Mouse (Mus musculus): Measurements from ENCODE around the gene Hip1r. TPM values are rescaled to one million over a fixed set of nuclear protein-coding genes. Genes with fewer than 3 reads are reported as not detected.

The Hip1r gene
- polyA plus RNA-seq, 1 experiment from 2014 or later = 31.2 TPM

GRCm38 (mm10) chr5:123978131-123978530 lies 4.7 kb downstream of the Hip1r start:
- ATAC-seq (ENCODE audit: insufficient read depth, low FRiP score) = no peak
- no peaks in the 10 kb centered on the region for H3K9me3 ChIP-seq (replicated peaks; ENCODE audit: control insufficient read depth, low read length)
- H3K36me3 ChIP-seq (ENCODE audit: control insufficient read depth, insufficient read depth, low read length) = no peaks in the 10 kb centered on the region
- 66% methylated on average over 5 of the region's 5 CpGs for WGBS
- H3K4me1 ChIP-seq (ENCODE audit: control insufficient read depth, insufficient read depth, low read length) = peaks cover 23% of the 10 kb centered on the region
- no peaks in the 10 kb centered on the region for H3K27me3 ChIP-seq (ENCODE audit: control insufficient read depth, insufficient read depth, low read length)
- no peak overlapping the region for H3K9ac ChIP-seq (ENCODE audit: low read length)
- H3K4me2 ChIP-seq (ENCODE audit: low read depth, low read length) = no peak overlapping the region
- peak overlapping the region; percentile 78; the same call in 1 of the 2 replicates for H3K27ac ChIP-seq (ENCODE audit: low read length)
- H3K4me3 ChIP-seq (replicated peaks; ENCODE audit: low read length) = no peak overlapping the region

DNA sequence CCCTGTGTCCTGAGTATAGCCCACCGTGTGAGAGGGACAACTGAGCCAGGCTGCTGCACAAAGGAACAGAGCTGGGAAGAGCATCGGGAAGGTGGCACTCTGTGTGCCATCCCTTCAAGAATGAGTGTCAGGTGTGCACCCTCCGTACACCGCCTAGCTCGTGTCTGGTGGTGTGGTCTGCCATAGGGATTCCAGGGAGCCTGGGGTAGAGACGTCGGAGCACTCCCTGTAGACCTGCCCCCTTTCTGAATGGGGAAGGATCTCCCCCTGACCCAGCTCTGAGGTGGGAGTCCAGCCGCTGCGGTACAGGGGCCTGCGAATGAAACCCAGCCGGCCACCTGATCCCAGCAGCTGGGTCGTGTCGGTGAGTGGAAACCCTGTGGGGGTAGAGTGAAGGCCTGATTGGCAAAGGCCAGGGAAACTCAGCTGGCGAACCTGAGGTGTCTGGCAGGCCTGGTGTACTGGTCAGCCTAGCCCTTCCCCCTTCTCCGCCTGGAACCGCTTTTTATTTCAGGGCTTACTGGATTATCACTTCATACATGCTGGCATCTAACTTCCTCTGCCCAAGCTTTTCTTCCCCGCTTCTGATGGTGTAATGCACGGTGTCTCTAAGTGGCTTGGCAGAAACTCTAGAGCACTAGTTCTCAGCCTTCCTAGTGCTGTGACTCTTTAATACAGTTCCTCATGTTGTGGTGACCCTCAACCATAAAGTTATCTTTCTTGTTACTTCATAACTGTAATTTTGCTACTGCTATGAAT lies 6.0 kb downstream of the Hip1r start:
- H3K9me3 ChIP-seq (replicated peaks; ENCODE audit: control insufficient read depth, low read length) = no peaks in the 10 kb centered on the region
- no peaks in the 10 kb centered on the region for H3K27me3 ChIP-seq (ENCODE audit: control insufficient read depth, insufficient read depth, low read length)
- no peak for ATAC-seq (ENCODE audit: insufficient read depth, low FRiP score)
- no peak overlapping the region for H3K4me3 ChIP-seq (replicated peaks; ENCODE audit: low read length)
- peaks cover 23% of the 10 kb centered on the region for H3K4me1 ChIP-seq (ENCODE audit: control insufficient read depth, insufficient read depth, low read length)
- no peak overlapping the region; the same call in 1 of the 2 replicates for H3K27ac ChIP-seq (ENCODE audit: low read length)
- 75% methylated on average over 18 of the region's 18 CpGs for WGBS
- no peak overlapping the region for H3K4me2 ChIP-seq (ENCODE audit: low read depth, low read length)
- no peaks in the 10 kb centered on the region for H3K36me3 ChIP-seq (ENCODE audit: control insufficient read depth, insufficient read depth, low read length)
- peak overlapping the region; percentile 32; the same call in 1 of the 2 replicates for H3K9ac ChIP-seq (ENCODE audit: low read length)

- 47% methylated on average over 4 of the region's 4 CpGs for WGBS
- H3K9ac ChIP-seq (ENCODE audit: low read length) = no peak overlapping the region
- H3K4me1 ChIP-seq (ENCODE audit: control insufficient read depth, insufficient read depth, low read length) = peaks cover 20% of the 10 kb centered on the region
- H3K27ac ChIP-seq (ENCODE audit: low read length) = peak overlapping the region; percentile 43; the same call in 1 of the 2 replicates
- H3K9me3 ChIP-seq (replicated peaks; ENCODE audit: control insufficient read depth, low read length) = no peaks in the 10 kb centered on the region
- no peaks in the 10 kb centered on the region for H3K27me3 ChIP-seq (ENCODE audit: control insufficient read depth, insufficient read depth, low read length)
- H3K4me3 ChIP-seq (replicated peaks; ENCODE audit: low read length) = no peak overlapping the region
- no peak overlapping the region for H3K4me2 ChIP-seq (ENCODE audit: low read depth, low read length)
- H3K36me3 ChIP-seq (ENCODE audit: control insufficient read depth, insufficient read depth, low read length) = no peaks in the 10 kb centered on the region
- no peak for ATAC-seq (ENCODE audit: insufficient read depth, low FRiP score)
Observed at GRCm38 (mm10) chr5:123979980-123980369, 6.5 kb downstream of the Hip1r start.

- Histone ChIP-seq H3K4me3 (replicated peaks; ENCODE audit: low read length) (no peak overlapping the region), H3K27me3 (ENCODE audit: control insufficient read depth, insufficient read depth, low read length) (no peaks in the 10 kb centered on the region), H3K9me3 (replicated peaks; ENCODE audit: control insufficient read depth, low read length) (no peaks in the 10 kb centered on the region), H3K27ac (ENCODE audit: low read length) (peak overlapping the region; percentile 43), H3K36me3 (ENCODE audit: control insufficient read depth, insufficient read depth, low read length) (no peaks in the 10 kb centered on the region), H3K4me1 (ENCODE audit: control insufficient read depth, insufficient read depth, low read length) (peaks cover 20% of the 10 kb centered on the region), H3K9ac (ENCODE audit: low read length) (no peak overlapping the region), H3K4me2 (ENCODE audit: low read depth, low read length) (no peak overlapping the region)
- no peak for ATAC-seq (ENCODE audit: insufficient read depth, low FRiP score)
- WGBS = 69% methylated on average over 9 of the region's 9 CpGs
Observed at GRCm38 (mm10) chr5:123980521-123981249, 7.3 kb downstream of the Hip1r start.

- H3K27me3 ChIP-seq (ENCODE audit: control insufficient read depth, insufficient read depth, low read length) = no peaks in the 10 kb centered on the region
- peaks cover 20% of the 10 kb centered on the region for H3K4me1 ChIP-seq (ENCODE audit: control insufficient read depth, insufficient read depth, low read length)
- H3K4me3 ChIP-seq (replicated peaks; ENCODE audit: low read length) = no peak overlapping the region
- no peak overlapping the region for H3K4me2 ChIP-seq (ENCODE audit: low read depth, low read length)
- H3K9me3 ChIP-seq (replicated peaks; ENCODE audit: control insufficient read depth, low read length) = no peaks in the 10 kb centered on the region
- peak overlapping the region; percentile 18; the same call in 1 of the 2 replicates for H3K27ac ChIP-seq (ENCODE audit: low read length)
- WGBS = 71% methylated on average over 6 of the region's 6 CpGs
- H3K36me3 ChIP-seq (ENCODE audit: control insufficient read depth, insufficient read depth, low read length) = no peaks in the 10 kb centered on the region
- ATAC-seq (ENCODE audit: insufficient read depth, low FRiP score) = no peak
- H3K9ac ChIP-seq (ENCODE audit: low read length) = no peak overlapping the region
Observed at GRCm38 (mm10) chr5:123981250-123981554, 7.8 kb downstream of the Hip1r start.

GRCm38 (mm10) chr5:123982838-123983237 lies 9.4 kb downstream of the Hip1r start:
- H3K4me3 ChIP-seq (replicated peaks; ENCODE audit: low read length) = no peak overlapping the region
- no peaks in the 10 kb centered on the region for H3K36me3 ChIP-seq (ENCODE audit: control insufficient read depth, insufficient read depth, low read length)
- no peak for ATAC-seq (ENCODE audit: insufficient read depth, low FRiP score)
- H3K27me3 ChIP-seq (ENCODE audit: control insufficient read depth, insufficient read depth, low read length) = no peaks in the 10 kb centered on the region
- H3K4me1 ChIP-seq (ENCODE audit: control insufficient read depth, insufficient read depth, low read length) = peaks cover 26% of the 10 kb centered on the region
- no peak overlapping the region for H3K4me2 ChIP-seq (ENCODE audit: low read depth, low read length)
- H3K9ac ChIP-seq (ENCODE audit: low read length) = no peak overlapping the region
- 70% methylated on average over 11 of the region's 11 CpGs for WGBS
- H3K9me3 ChIP-seq (replicated peaks; ENCODE audit: control insufficient read depth, low read length) = no peaks in the 10 kb centered on the region
- H3K27ac ChIP-seq (ENCODE audit: low read length) = no peak overlapping the region

GRCm38 (mm10) chr5:123985434-123985833 lies 12.0 kb downstream of the Hip1r start:
- Histone ChIP-seq H3K4me2 (ENCODE audit: low read depth, low read length) (no peak overlapping the region), H3K27me3 (ENCODE audit: control insufficient read depth, insufficient read depth, low read length) (no peaks in the 10 kb centered on the region), H3K4me3 (replicated peaks; ENCODE audit: low read length) (no peak overlapping the region), H3K4me1 (ENCODE audit: control insufficient read depth, insufficient read depth, low read length) (peaks cover 19% of the 10 kb centered on the region; the same call in 1 of the 2 replicates), H3K9ac (ENCODE audit: low read length) (no peak overlapping the region), H3K27ac (ENCODE audit: low read length) (no peak overlapping the region), H3K9me3 (replicated peaks; ENCODE audit: control insufficient read depth, low read length) (no peaks in the 10 kb centered on the region), H3K36me3 (ENCODE audit: control insufficient read depth, insufficient read depth, low read length) (no peaks in the 10 kb centered on the region)
- ATAC-seq (ENCODE audit: insufficient read depth, low FRiP score) = no peak; the same call in 1 of the 2 replicates
- WGBS = 68% methylated on average over 9 of the region's 9 CpGs

- Histone ChIP-seq H3K4me1 (ENCODE audit: control insufficient read depth, insufficient read depth, low read length) (peaks cover 16% of the 10 kb centered on the region), H3K9ac (ENCODE audit: low read length) (peak overlapping the region; percentile 46; the same call in 1 of the 2 replicates), H3K9me3 (replicated peaks; ENCODE audit: control insufficient read depth, low read length) (no peaks in the 10 kb centered on the region), H3K27me3 (ENCODE audit: control insufficient read depth, insufficient read depth, low read length) (no peaks in the 10 kb centered on the region), H3K27ac (ENCODE audit: low read length) (peak overlapping the region; percentile 80), H3K36me3 (ENCODE audit: control insufficient read depth, insufficient read depth, low read length) (no peaks in the 10 kb centered on the region), H3K4me2 (ENCODE audit: low read depth, low read length) (no peak overlapping the region), H3K4me3 (replicated peaks; ENCODE audit: low read length) (no peak overlapping the region)
- 26% methylated on average over 2 of the region's 2 CpGs for WGBS
- ATAC-seq (ENCODE audit: insufficient read depth, low FRiP score) = peak; percentile 62
Observed at GRCm38 (mm10) chr5:123986925-123987324, 13.5 kb downstream of the Hip1r start.

- ATAC-seq (ENCODE audit: insufficient read depth, low FRiP score) = no peak
- Histone ChIP-seq H3K4me1 (ENCODE audit: control insufficient read depth, insufficient read depth, low read length) (peaks cover 22% of the 10 kb centered on the region), H3K4me3 (replicated peaks; ENCODE audit: low read length) (no peak overlapping the region), H3K36me3 (ENCODE audit: control insufficient read depth, insufficient read depth, low read length) (no peaks in the 10 kb centered on the region), H3K4me2 (ENCODE audit: low read depth, low read length) (no peak overlapping the region), H3K9ac (ENCODE audit: low read length) (peak overlapping the region; percentile 46; the same call in 1 of the 2 replicates), H3K27me3 (ENCODE audit: control insufficient read depth, insufficient read depth, low read length) (no peaks in the 10 kb centered on the region), H3K9me3 (replicated peaks; ENCODE audit: control insufficient read depth, low read length) (no peaks in the 10 kb centered on the region), H3K27ac (ENCODE audit: low read length) (peak overlapping the region; percentile 80)
- WGBS = 61% methylated on average over 4 of the region's 4 CpGs
Observed at GRCm38 (mm10) chr5:123987511-123987910, 14.1 kb downstream of the Hip1r start.

Measured in stomach, embryonic 16.5 days (tissue).